Mouse (Mus musculus): ENCODE data around the gene Hist1h4a. TPM values are rescaled to one million over a fixed set of nuclear protein-coding genes. Genes with fewer than 3 reads are reported as not detected.
A peak's percentile ranks its signal among the peaks of the same experiment; 100 is the strongest.

Gene Hist1h4a
- polyA plus RNA-seq, 1 experiment = not detected

- no peaks in the 10 kb centered on the region for H3K4me1 ChIP-seq (ENCODE audit: control insufficient read depth, insufficient read depth, low read length)
- under 1% methylated on average over 39 of the region's 39 CpGs for WGBS
- TF ChIP-seq CTCF (IDR thresholded peaks at IDR 0.05; ENCODE audit: insufficient read depth, low read depth, low read length) (no peak), POLR2A (IDR thresholded peaks at IDR 0.05; ENCODE audit: insufficient read depth, low read depth, low read length) (no peak; the same call in 1 of the 2 replicates)
- peak overlapping the region; percentile 66 for H3K27ac ChIP-seq (ENCODE audit: insufficient read depth, low read depth, low read length)
- H3K4me3 ChIP-seq (ENCODE audit: insufficient read depth, low read depth, low read length) = peak overlapping the region; percentile 51
Observed at GRCm38 (mm10) chr13:23739069-23739921, 21.7 kb downstream of the Hist1h4a start.

- under 1% methylated on average over 37 of the region's 38 CpGs for WGBS
Observed at GRCm38 (mm10) chr13:23738677-23739068, 22.4 kb downstream of the Hist1h4a start, which contains the start of gene Hist1h1c. TSS of gene Hist1h1c (plus strand) at chr13:23738808.

GRCm38 (mm10) chr13:23738041-23738440, 23.0 kb downstream of the Hist1h4a start:
- TF ChIP-seq POLR2A (IDR thresholded peaks at IDR 0.05; ENCODE audit: insufficient read depth, low read depth, low read length) = no peak
- TF ChIP-seq CTCF (IDR thresholded peaks at IDR 0.05; ENCODE audit: insufficient read depth, low read depth, low read length) = no peak
- Histone ChIP-seq H3K27ac (ENCODE audit: insufficient read depth, low read depth, low read length) (peak overlapping the region; percentile 91), H3K4me1 (ENCODE audit: control insufficient read depth, insufficient read depth, low read length) (no peaks in the 10 kb centered on the region), H3K4me3 (ENCODE audit: insufficient read depth, low read depth, low read length) (no peak overlapping the region)
- 21% methylated on average over 4 of the region's 4 CpGs for WGBS

More at GRCm38 (mm10) chr13:23738677-23739068, 22.4 kb downstream of the Hist1h4a start, which contains the start of gene Hist1h1c:
- Histone ChIP-seq H3K27ac (ENCODE audit: insufficient read depth, low read depth, low read length) (peak within 1 kb of the TSS; percentile 91), H3K4me1 (ENCODE audit: control insufficient read depth, insufficient read depth, low read length) (no peaks in the 10 kb centered on the region), H3K4me3 (ENCODE audit: insufficient read depth, low read depth, low read length) (peak within 1 kb of the TSS; percentile 51)
- TF ChIP-seq POLR2A (IDR thresholded peaks at IDR 0.05; ENCODE audit: insufficient read depth, low read depth, low read length) (peak; percentile 97), CTCF (IDR thresholded peaks at IDR 0.05; ENCODE audit: insufficient read depth, low read depth, low read length) (no peak)

- no peaks in the 10 kb centered on the region for H3K4me1 ChIP-seq (ENCODE audit: control insufficient read depth, insufficient read depth, low read length)
- H3K4me3 ChIP-seq (ENCODE audit: insufficient read depth, low read depth, low read length) = no peak overlapping the region
- 91% methylated on average over 5 of the region's 5 CpGs for WGBS
- TF ChIP-seq POLR2A (IDR thresholded peaks at IDR 0.05; ENCODE audit: insufficient read depth, low read depth, low read length) (no peak), CTCF (IDR thresholded peaks at IDR 0.05; ENCODE audit: insufficient read depth, low read depth, low read length) (no peak)
- no peak overlapping the region for H3K27ac ChIP-seq (ENCODE audit: insufficient read depth, low read depth, low read length)
Observed at GRCm38 (mm10) chr13:23737091-23737490, 23.9 kb downstream of the Hist1h4a start.

- H3K27ac ChIP-seq (ENCODE audit: insufficient read depth, low read depth, low read length) = no peak overlapping the region
- H3K4me3 ChIP-seq (ENCODE audit: insufficient read depth, low read depth, low read length) = no peak overlapping the region
- WGBS = 20% methylated on average over 8 of the region's 8 CpGs
- no peak for TF ChIP-seq POLR2A (IDR thresholded peaks at IDR 0.05; ENCODE audit: insufficient read depth, low read depth, low read length)
- H3K4me1 ChIP-seq (ENCODE audit: control insufficient read depth, insufficient read depth, low read length) = no peaks in the 10 kb centered on the region
Observed at GRCm38 (mm10) chr13:23732156-23732804, 28.8 kb downstream of the Hist1h4a start.

GRCm38 (mm10) chr13:23730479-23730878, 30.6 kb downstream of the Hist1h4a start:
- H3K4me1 ChIP-seq (ENCODE audit: control insufficient read depth, insufficient read depth, low read length) = no peaks in the 10 kb centered on the region
- TF ChIP-seq CTCF (IDR thresholded peaks at IDR 0.05; ENCODE audit: insufficient read depth, low read depth, low read length) = no peak
- no peak for TF ChIP-seq POLR2A (IDR thresholded peaks at IDR 0.05; ENCODE audit: insufficient read depth, low read depth, low read length)
- WGBS = 57% methylated on average over 8 of the region's 8 CpGs
- H3K4me3 ChIP-seq (ENCODE audit: insufficient read depth, low read depth, low read length) = no peak overlapping the region
- H3K27ac ChIP-seq (ENCODE audit: insufficient read depth, low read depth, low read length) = no peak overlapping the region

- 95% methylated on average over 5 of the region's 5 CpGs for WGBS
- no peaks in the 10 kb centered on the region for H3K4me1 ChIP-seq (ENCODE audit: control insufficient read depth, insufficient read depth, low read length)
- H3K27ac ChIP-seq (ENCODE audit: insufficient read depth, low read depth, low read length) = no peak overlapping the region
- TF ChIP-seq POLR2A (IDR thresholded peaks at IDR 0.05; ENCODE audit: insufficient read depth, low read depth, low read length) (no peak), CTCF (IDR thresholded peaks at IDR 0.05; ENCODE audit: insufficient read depth, low read depth, low read length) (no peak)
- no peak overlapping the region for H3K4me3 ChIP-seq (ENCODE audit: insufficient read depth, low read depth, low read length)
Observed at GRCm38 (mm10) chr13:23729706-23730105, 31.3 kb downstream of the Hist1h4a start.

- Histone ChIP-seq H3K27ac (ENCODE audit: insufficient read depth, low read depth, low read length) (no peak overlapping the region), H3K4me3 (ENCODE audit: insufficient read depth, low read depth, low read length) (no peak overlapping the region), H3K4me1 (ENCODE audit: control insufficient read depth, insufficient read depth, low read length) (no peaks in the 10 kb centered on the region)
- 71% methylated on average over 9 of the region's 9 CpGs for WGBS
- TF ChIP-seq POLR2A (IDR thresholded peaks at IDR 0.05; ENCODE audit: insufficient read depth, low read depth, low read length) = no peak
- no peak for TF ChIP-seq CTCF (IDR thresholded peaks at IDR 0.05; ENCODE audit: insufficient read depth, low read depth, low read length)
Observed at GRCm38 (mm10) chr13:23729192-23729525, 31.9 kb downstream of the Hist1h4a start.
